Mouse (Mus musculus) liver (tissue): ENCODE measurements at regions not wholly inside any gene's neighbourhood (a gene's known extent, or its start where the extent isn't known, plus 50 kb on each side); places are given as distances from the start of the nearest gene placed in this dataset.

ENCODE experiments used
- DNase-seq: peaks from one replicate; pipeline ENCODE4 v3.0.0-alpha.2; 2020; ENCODE audit warnings: mixed read lengths

GRCm38 (mm10) chr14:25346813-25347610, 112.0 kb upstream of the Zmiz1 start:
- no peak for DNase-seq

- no peak for DNase-seq
Measured at GRCm38 (mm10) chr14:25350282-25350964, 108.6 kb upstream of the Zmiz1 start.

- DNase-seq = no peak
Measured at GRCm38 (mm10) chr14:25353804-25354203, 105.2 kb upstream of the Zmiz1 start.

GRCm38 (mm10) chr14:25354288-25354850, 104.6 kb upstream of the Zmiz1 start:
- no peak for DNase-seq

- no peak for DNase-seq
Measured at GRCm38 (mm10) chr14:25357805-25358204, 101.2 kb upstream of the Zmiz1 start.

GRCm38 (mm10) chr14:25359824-25360294, 99.1 kb upstream of the Zmiz1 start:
- DNase-seq = no peak

- no peak for DNase-seq
Measured at GRCm38 (mm10) chr14:25360726-25361125, 98.3 kb upstream of the Zmiz1 start.

- DNase-seq = no peak
Measured at GRCm38 (mm10) chr14:25361129-25361528, 97.9 kb upstream of the Zmiz1 start.

- DNase-seq = no peak
Measured at GRCm38 (mm10) chr14:25362771-25363170, 96.2 kb upstream of the Zmiz1 start.

GRCm38 (mm10) chr14:25365226-25365800, 93.7 kb upstream of the Zmiz1 start:
- no peak for DNase-seq

GRCm38 (mm10) chr14:25366009-25366408, 93.0 kb upstream of the Zmiz1 start:
- no peak for DNase-seq

GRCm38 (mm10) chr14:25370306-25371020, 88.5 kb upstream of the Zmiz1 start:
- DNase-seq = no peak

GRCm38 (mm10) chr14:25371021-25371400, 88.0 kb upstream of the Zmiz1 start:
- DNase-seq = no peak

- DNase-seq = no peak
Measured at GRCm38 (mm10) chr14:25371661-25372060, 87.3 kb upstream of the Zmiz1 start.

GRCm38 (mm10) chr14:25372581-25372980, 86.4 kb upstream of the Zmiz1 start:
- DNase-seq = no peak

GRCm38 (mm10) chr14:25373167-25373566, 85.8 kb upstream of the Zmiz1 start:
- DNase-seq = no peak

- no peak for DNase-seq
Measured at GRCm38 (mm10) chr14:25375001-25375400, 84.0 kb upstream of the Zmiz1 start.

GRCm38 (mm10) chr14:25377091-25377490, 81.9 kb upstream of the Zmiz1 start:
- peak; percentile 28 for DNase-seq

GRCm38 (mm10) chr14:25377554-25377899, 81.5 kb upstream of the Zmiz1 start:
- DNase-seq = peak; percentile 29

- peak; percentile 70 for DNase-seq
Measured at GRCm38 (mm10) chr14:25377900-25378716, 80.9 kb upstream of the Zmiz1 start.

GRCm38 (mm10) chr14:25378717-25379224, 80.2 kb upstream of the Zmiz1 start:
- no peak for DNase-seq
